Mouse (Mus musculus) erythroblast, embryonic 14.5 days (primary cell): ENCODE data around the gene Ikzf5.
"Not testable (repeated sequence)": the region's sequence is repeated elsewhere in the genome, so short reads cannot be mapped to it uniquely, and the experiment has no call there.

Experiments
- GATA1 ChIP-seq: IDR thresholded peaks from 2 replicates; pipeline ENCODE4 v1.6.1; 2012; ENCODE audit warnings: low read length, inconsistent platforms, mixed read lengths
- TAL1 ChIP-seq: IDR thresholded peaks from 3 replicates; pipeline ENCODE4 v1.6.1; 2012; ENCODE audit warnings: low read length, inconsistent platforms, mixed read lengths

DNA sequence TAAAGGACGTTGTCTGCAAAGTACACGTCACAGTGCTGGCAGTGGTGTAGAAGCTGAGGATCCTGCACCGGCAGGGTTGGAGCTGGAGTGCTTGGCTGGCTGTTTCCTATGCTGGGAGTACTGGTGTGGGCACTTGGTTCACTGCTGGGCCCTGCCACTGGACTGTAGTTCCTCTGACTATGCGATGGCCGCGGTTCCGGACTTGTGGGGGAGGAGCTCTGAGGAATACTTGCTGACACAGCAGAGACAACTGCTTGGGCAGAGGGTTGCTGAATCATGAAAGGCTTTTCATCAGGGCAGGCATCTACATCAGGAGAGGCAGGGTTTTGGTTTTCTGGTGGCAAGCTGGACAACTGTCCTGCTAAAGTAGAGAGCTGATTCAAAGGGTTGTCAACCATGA is 18.6 kb downstream of the Ikzf5 start:
- TF ChIP-seq TAL1, GATA1: not testable (repeated sequence)
